Mouse (Mus musculus): ENCODE measurements at regions not wholly inside any gene's neighbourhood (a gene's known extent, or its start where the extent isn't known, plus 50 kb on each side); places are given as distances from the start of the nearest gene placed in this dataset.

Small RNA genes in the stretch of these regions (microRNA-seq; reads per million reads assigned to microRNA genes)
- gene Gm26472: 0 reads per million in 2 experiments
